Mouse (Mus musculus): ENCODE measurements at regions not wholly inside any gene's neighbourhood (a gene's known extent, or its start where the extent isn't known, plus 50 kb on each side); places are given as distances from the start of the nearest gene placed in this dataset.

DNA sequence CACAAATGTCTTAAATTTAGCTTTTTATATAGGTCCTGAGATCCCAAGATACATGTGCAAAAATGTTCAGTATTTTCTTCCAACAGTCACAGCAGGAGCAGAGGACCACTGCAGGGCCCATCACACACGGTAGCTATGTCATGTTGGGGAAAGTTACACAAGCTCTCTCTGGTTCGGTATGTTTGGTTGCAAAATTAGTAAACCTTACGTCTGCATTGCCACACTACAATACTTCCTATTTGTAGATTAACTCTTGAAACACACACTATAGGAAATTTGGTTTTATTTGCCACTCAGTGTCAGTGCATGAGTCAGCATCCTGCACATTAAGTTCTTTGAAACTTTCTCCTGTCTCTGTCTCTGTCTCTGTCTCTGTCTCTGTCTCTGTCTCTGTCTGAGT, 82.0 kb downstream of the Cth start:
- ATAC-seq (ENCODE audit: poor library complexity, severe bottlenecking), result peak; percentile 98

DNA sequence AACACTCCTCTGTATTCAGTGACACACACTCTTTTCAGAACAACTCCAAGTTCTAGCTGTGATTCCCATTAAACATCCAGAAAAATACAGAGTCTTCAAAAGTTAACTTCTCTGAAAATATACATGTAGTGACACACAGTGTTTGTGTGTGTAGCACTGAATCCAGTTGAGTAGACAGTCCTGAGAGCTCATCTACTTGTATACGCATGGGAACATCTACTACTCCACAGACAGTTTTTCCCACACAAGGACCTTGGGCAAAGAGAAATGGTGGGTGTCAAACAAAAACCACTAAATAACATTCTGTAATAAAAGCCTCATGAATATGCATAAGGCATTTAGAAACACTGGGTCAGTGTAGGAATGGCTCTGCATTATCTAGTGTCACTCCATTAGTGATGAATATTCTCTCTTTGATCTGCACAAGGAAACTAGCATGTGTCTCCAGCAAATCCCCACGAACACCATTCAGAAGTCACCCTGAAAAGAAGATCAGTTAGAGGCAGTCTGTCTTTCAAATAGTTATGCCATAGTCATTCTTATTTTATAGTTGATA, 83.6 kb downstream of the Cth start:
- no peak for ATAC-seq (ENCODE audit: poor library complexity, severe bottlenecking)

DNA sequence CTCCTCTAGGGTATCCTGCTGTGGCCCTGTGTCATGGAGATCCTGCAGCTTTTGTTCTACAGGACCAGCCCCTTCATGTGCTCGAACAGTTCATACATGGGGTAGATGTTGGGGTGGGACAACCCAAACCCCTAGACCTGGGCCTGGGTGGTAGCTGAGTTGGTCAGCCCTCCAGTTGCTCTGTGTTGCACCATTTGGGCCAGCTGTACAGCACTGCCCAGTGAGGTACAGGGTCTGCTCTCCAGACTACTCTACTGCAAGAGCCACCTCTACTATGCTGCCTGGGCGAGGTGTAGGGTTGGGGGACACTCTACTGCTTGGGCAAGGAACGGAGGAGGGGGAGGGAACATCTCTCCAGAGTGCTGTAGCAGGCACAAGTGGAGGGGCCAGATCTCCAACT, 120.6 kb downstream of the Cth start:
- ATAC-seq (ENCODE audit: poor library complexity, severe bottlenecking), result no peak

DNA sequence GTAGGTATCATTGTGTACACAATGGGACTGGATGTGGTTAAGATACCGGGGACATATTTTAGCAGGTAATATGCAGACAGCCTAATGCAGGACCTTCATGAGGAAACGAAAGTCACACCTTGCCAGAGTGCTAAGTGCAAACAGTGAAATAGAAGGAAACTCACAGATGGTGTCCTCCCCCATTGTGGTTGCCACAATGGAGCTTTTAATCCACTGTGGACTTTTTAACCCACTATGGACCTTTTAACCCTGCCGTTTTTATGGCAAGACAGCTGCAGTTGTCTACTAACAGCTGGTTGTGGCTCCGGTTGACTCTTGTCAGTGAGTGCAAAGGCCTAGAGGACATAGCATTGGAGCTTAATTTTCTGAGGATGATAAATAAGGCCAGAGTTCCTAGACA, 121.5 kb downstream of the Cth start:
- ATAC-seq (ENCODE audit: poor library complexity, severe bottlenecking), result no peak

DNA sequence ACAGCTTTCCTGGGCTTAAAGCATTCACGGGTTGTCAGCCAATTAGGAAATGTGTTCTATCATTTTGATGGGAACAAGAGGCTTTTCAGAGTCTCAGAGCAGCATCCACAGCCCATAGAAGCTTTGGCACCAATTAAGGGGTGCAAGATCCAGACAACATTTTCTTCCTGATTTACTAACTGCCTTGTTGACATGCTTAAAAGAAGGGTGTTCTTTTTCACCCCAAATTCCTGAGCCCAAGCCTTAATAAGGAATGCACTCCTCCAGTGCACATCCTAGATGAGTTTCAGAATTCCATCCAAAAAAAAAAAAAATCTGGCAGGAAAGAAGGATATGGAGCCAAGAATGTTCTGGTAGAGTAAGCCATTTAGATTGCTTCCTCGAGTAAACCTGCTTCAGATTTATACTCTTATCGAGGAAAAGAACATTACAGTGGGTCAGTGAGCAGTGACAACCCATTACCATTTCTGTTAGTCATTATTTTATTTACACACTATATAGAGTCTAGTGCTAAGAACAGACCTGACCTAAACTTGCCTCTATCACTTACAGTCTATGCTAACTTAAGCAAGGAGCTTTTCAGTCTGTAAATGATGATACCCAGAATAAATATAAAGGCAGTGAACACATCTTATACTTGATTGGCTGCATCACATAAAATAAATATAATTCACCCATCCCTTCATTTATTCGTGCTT, 137.2 kb downstream of the Cth start:
- ATAC-seq (ENCODE audit: poor library complexity, severe bottlenecking), result no peak

DNA sequence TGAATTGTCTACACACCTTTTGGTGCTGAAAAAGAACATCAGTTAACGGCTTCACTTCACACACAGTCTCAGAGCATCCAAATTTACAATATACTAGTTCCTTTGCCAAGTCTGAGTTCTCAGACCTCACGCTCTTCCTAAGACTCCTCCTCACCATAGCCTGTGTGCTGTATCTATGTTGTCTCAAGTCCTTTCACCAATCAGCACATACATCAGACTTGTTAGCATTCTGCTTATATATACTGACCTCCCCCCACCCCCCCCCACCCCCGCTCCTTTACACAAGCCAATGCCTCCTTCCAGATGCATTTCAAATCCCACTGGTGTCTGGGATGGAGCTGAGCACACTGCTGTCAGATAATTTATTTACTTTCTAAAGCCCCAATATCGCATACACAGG, 143.8 kb downstream of the Cth start:
- ATAC-seq (ENCODE audit: poor library complexity, severe bottlenecking), result no peak

DNA sequence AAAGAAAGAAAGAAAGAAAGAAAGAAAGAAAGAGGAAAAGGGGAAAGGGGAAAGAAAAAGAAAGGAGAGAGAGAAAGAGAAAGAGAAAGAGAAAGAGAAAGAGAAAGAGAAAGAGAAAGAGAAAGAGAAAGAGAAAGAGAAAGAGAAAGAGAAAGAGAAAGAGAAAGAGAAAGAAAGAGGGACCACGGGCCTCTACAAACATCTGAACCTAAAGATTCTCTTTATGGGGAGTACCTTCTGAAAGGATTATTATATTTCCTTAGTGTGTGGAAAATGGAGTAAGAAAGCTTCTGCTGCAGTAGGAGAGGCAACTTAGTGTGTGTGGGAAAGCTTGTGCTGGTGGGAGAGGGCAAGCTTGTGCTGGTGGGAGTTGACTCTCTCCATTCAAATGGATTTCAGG, 147.1 kb downstream of the Cth start:
- no peak for ATAC-seq (ENCODE audit: poor library complexity, severe bottlenecking)

DNA sequence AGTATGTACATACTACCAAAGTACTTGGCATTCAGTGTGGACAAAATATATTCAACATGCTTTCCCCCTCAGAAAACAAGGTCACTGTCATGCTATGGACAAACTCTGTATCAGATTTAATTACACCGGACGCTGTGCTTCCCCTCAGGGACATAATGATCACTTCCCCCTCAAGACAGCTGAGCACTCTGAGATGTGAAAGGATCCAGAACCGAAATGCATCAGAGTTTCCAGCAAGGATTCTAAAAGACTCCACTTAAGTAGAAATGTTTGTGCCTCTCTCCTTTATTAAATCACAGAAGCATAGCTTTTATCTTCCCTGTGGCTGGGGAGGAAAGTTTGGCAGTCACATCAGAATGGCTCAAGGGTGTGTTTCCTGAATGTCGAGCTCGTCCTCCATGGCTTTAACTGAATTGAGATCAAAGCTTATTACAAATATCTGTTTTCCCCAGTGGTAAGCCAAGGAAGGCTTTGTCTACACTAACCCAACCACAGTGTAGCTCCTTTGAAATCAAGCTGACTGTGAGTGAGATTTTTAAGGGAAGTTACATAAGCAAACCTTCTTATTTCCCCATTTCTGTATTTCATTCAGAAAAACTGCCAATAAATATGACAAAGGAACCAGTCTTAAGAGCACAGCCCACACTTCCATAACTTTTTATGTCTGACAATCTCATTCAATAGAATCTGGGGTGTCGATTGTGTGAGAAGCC, 161.2 kb downstream of the Cth start:
- ATAC-seq (ENCODE audit: poor library complexity, severe bottlenecking), result peak; percentile 62

DNA sequence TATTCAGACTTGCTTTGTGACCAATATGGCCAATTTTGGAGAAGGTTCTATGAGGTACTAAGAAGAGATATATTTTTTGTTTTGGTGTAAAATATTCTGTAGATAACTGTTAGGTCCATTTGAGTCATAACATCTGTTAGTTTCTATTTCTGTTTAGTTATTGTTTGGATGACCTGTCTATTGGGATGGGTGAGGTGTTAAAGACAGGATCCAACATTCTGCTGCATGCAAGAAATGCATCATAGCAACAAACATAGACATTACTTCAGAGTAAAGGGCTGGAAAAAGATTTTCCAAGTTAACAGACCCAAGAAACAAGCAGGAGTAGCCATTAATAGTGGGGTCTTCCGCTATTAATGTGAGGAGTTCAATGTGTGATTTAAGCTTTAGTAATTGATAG, 165.0 kb downstream of the Cth start:
- no peak for ATAC-seq (ENCODE audit: poor library complexity, severe bottlenecking)

DNA sequence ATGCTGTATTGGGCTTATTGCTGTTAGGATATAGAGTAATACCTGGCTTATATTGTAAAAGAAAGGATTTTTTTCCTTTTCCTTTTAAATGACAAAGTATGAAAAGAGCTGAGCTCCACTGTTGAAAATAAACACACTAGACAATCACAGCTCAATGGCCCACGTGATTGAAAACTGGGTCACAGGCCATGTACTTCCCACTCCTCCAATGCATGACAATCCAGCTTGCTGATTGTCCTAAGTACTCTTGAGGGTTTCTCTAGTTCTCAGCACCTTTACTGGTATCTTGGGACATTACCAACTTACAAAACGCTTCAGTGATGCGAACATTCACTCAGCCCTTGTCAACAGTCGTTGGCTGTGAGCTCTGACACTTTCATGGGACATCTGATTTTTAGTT, 170.1 kb downstream of the Cth start:
- ATAC-seq (ENCODE audit: poor library complexity, severe bottlenecking), result no peak

DNA sequence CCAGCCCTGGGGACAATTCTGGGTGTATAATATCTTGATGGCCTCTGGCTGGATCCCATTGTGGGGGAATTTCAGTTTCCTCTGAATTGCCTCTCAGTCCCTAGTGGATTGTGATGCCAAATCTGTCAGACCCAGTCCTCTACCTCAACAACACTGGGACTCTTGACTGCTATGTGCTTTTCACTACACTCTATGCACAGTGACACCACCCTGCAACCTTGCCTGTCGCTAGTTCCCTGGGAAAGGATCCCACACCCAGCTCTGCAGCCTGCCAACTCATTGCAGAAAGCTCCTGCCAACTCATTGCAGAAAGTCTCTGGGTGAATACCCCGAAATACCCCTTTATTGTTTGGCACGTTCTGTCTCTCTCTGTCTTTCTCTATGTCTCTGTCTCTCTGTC, 174.6 kb downstream of the Cth start:
- ATAC-seq (ENCODE audit: poor library complexity, severe bottlenecking), result no peak

DNA sequence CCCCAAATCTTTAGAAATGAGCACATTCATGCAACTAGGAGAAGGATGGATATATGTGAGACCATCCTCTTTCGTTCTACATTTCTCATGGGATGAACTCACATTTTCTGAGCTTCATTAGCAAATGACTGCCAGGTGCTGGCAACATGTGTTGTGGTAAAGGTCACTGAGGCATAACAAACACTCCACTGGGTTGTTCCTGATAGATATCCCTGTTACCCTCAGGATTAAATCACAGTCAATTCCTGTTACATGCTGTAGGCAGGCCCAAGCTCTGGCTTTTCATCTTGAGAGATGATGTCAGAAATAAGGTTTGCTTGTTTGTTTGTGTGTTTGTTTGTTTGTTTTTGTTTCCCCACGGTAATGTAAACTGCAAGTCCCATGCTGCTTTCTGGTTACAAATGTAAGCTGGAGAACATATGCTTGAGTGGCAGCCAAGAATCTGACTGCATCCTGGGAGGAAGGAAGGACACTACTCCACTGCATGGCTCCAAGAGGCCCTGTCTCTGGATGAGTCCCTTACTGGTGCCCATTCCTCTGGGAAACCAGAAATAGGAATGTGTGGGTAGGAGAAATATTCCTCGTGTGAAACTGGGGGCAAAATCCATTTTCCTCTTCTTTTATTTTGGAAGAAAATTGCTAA, 176.4 kb downstream of the Cth start:
- ATAC-seq (ENCODE audit: poor library complexity, severe bottlenecking), result no peak

DNA sequence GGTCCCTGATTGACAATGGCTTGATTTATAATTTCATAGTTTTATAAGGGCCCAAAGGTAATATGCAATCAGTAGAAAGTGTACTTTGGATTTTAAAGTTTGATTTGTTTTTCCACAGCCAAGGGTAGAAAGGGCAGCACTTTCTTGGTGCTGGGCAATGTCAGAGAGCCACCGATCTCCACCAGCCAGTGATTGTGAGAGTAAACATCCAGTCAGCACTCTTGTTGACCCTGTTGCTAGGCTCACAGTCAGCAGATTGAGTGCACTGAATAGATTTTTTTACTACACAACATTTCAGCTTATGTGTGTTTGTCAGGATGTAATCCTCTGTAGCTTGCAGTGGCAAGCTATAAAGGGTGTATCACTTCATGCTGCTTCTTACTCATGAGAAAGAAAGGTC, 176.3 kb downstream of the Ptger3 start:
- ATAC-seq (ENCODE audit: poor library complexity, severe bottlenecking), result no peak

DNA sequence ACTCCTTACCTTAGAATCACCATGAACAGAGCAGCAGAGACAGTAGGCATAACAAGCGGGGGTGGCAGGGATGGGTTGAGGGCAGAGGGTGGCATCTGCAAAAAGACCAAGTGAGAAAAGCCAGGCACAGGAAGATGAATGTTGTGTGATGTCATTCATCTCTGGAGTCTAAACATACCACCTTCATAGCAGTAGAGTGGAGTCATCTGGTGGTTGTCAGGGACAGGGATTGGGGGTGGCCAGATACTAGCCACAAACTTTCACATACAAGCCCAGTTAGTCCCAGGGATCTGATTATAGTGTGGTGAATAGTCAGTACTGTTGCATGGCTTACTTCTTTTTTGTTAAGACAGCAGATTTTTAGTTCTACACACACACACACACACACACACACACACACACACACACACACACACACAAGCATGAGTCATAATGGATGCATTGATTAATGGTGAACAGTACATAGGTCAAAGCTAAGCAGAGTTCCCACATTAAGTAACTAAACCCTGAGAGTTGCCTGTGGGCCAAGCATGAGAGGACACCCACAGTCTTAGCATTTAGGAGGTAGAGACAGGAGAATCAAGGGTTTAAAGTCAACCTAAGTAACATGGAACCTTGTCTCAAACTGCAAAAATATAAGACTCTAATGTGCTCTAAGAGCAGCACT, 173.1 kb downstream of the Ptger3 start:
- ATAC-seq (ENCODE audit: poor library complexity, severe bottlenecking), result no peak

DNA sequence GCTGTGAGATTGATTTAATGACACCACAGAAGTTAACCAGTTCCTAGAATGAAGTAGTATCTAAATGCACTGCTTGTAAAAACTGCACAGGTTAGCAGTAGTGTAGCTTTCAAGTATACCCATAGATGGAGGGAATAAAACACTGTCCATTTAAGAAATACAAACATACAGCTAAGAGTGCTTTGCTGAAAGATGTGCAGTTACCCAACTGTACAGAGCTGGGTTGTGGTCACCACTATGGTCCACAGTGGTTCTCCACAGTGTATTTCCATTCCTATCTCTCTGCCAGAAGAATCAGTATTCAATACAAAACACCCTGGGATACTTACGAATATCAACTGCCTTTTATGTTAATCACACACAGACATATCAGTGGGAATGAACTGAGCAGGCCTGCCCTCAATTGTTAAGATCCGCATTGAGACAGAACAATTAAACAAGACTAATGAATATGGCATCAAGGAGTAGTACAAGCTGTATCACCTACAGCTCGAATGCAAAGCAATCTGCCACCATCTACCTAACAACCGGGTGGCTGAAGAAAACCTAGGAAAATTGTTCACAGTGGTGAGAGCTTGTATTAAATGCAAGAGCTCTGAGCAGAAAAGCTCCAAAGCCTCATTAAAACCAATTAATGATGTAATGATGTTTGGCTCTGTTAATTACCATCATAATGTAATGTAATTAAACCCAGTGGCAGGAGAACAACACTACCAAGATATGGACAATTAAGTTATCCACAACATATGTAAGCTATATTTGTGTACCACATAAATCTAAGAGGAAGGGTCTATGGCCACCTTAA, 165.6 kb downstream of the Ptger3 start:
- ATAC-seq (ENCODE audit: poor library complexity, severe bottlenecking), result no peak

DNA sequence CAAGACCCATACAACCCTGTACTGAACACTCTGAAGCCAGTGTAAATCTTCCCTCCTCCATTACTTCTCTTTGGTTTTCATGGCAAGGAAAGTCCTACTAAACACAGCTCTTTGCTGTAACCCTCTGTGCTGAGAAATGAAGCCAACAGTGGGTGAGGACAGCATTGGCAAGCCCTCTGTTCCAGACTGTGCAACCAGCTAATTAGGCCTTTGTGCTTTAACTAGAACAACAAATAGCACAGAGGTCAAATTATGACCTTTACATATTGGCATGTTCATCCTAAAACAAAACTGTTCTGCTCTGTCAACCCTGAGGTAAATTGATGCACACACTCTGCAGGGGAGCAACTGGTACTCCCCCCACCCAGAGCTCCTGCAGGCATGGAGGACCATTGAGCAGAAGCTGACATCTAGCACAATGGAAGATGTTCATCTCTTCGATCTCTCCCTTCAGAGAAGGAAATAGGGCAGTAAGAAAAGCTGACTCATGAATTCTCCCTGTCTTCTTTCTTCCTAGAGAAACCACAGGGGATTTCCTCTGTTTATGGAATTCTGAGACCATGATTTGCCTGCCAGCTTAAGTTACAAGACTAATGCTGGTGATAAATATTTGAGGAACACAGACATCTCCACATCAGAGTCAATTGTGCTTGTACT, 163.1 kb downstream of the Ptger3 start:
- ATAC-seq (ENCODE audit: poor library complexity, severe bottlenecking), result no peak

DNA sequence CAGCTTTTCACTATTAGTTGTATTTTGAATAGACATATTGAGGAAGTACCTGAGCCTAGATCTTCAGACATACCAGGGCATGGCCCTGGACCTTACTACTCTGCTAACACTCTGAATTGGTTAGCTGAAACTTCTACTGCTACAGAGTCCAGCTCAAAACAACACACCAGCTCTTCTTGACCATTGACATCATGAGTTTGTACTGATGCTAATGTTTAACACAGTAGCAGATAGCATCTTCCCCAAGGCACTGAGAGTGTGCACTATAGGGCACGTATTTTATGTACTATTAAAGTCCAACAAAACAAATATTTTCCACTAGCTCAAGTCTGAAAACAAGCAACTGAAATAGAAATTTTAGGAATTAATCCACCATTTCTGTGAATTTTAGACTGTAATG, 157.8 kb downstream of the Ptger3 start:
- ATAC-seq (ENCODE audit: poor library complexity, severe bottlenecking), result no peak

DNA sequence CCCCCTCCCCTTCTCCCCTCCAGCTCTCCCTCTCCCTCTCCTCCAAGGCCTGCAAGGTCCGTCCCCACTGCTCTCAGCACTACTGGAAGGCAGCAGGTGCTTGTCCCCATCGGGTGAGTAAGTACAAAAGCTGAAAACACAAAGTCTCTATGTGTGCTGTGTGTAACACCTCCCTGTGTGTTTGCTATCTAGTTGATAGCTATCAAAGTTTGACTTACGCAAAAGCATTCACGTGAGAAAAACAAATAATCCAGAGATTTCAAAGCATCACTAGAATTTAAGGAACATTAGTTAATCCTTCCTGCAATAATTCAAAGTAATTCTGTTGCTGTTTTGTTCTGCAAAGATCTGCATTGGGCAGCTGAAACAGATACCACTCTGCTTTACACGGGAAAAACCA, 156.5 kb downstream of the Ptger3 start:
- ATAC-seq (ENCODE audit: poor library complexity, severe bottlenecking), result no peak

DNA sequence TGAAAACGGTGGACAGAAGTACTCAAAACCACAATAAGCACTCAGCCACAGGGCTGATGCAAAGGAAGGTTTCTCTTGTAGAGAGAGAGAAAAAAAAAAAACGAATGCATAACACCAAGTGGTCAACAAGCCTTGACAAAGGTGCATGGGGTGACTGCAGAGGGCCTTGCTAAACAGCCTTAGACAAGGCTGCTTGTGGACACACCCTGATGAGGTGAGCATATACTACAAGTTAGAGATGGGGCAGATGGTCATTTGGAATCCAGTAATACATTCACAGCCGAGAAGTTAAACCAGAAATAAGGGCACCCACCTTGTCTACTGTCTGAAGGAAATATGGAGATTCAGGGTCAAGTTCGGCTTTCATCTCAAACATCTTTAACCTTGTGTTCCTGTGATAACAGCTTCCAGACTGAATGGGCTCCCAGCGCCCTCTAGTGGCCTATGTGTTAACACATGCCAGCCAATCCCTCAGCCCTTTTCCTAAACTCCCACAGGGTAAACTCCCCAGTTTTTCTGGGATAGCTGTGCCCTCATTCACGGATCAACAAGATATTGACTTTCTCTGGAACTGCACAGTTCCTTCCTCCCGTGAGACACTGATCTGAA, 150.7 kb downstream of the Ptger3 start:
- ATAC-seq (ENCODE audit: poor library complexity, severe bottlenecking), result peak; percentile 90

DNA sequence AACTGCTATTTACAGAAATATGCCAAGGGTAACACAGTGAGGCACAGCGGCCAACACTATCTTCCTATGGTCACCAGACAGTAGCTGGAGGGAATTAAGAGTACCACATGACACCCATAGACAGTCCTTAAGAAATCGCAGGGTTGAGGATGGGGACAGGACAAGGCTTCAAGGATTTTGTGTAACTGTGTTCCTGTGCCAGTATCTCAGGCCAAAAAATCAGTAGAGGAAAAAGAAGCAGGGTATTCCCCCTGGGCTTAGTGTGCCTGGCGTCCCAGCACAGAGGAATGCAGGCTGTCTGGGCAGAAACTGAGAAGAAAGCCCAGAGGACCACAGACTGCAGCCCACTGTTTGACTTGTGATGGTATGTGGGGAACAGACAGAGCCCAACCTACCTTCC, 147.3 kb downstream of the Ptger3 start:
- ATAC-seq (ENCODE audit: poor library complexity, severe bottlenecking), result no peak
